Mouse (Mus musculus) sigmoid colon, adult 10 weeks (tissue): Measurements from ENCODE around the gene Slc46a1. TPM values are rescaled to one million over a fixed set of nuclear protein-coding genes. Genes with fewer than 3 reads are reported as not detected.

ENCODE experiments used
- polyA plus RNA-seq: library from polyadenylated mRNA; stranded (reverse); fragments of 350-450 nt; fragmentation: Illumina TruSeq; extraction: RNeasy Lipid Tissue Mini Kit (QIAGEN cat#74804); gene quantifications from one replicate; pipeline ENCODE4 v1.2.3, GENCODE M21; 2014; ENCODE audit warnings: low read depth, low replicate concordance

The Slc46a1 gene
- polyA plus RNA-seq: 2.1 TPM

DNA sequence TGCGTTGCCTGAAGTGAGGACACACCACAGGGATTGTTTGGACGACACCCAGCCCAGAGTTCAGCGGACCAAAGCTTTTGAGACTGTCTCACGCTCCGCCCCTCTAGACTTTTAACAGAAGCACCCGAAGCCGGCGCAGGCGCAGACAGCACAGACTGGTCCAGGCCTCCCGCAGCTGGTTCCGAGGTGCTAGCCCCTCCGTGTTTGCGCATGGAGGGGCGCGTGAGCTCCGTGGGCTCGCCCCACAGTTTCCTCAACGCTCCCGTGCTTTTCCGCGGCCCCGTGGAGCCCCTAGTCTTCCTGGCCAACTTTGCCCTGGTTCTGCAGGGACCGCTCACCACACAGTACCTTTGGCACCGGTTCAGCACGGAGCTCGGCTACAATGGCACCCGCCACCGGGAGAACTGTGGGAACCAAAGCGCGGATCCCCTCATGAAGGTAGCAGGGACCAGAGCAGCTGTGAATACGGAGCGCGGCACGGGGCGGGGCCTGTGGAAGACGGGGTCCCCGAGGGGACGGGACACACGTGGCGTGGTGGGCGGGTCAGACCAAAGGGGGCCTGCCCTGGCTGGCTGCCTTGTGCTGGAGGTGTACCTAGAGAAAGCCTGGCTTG is at the start of gene Slc46a1:
Gene Slc46a1, plus strand, starts transcription at position 130 of the 613 bp plus-strand sequence.

DNA sequence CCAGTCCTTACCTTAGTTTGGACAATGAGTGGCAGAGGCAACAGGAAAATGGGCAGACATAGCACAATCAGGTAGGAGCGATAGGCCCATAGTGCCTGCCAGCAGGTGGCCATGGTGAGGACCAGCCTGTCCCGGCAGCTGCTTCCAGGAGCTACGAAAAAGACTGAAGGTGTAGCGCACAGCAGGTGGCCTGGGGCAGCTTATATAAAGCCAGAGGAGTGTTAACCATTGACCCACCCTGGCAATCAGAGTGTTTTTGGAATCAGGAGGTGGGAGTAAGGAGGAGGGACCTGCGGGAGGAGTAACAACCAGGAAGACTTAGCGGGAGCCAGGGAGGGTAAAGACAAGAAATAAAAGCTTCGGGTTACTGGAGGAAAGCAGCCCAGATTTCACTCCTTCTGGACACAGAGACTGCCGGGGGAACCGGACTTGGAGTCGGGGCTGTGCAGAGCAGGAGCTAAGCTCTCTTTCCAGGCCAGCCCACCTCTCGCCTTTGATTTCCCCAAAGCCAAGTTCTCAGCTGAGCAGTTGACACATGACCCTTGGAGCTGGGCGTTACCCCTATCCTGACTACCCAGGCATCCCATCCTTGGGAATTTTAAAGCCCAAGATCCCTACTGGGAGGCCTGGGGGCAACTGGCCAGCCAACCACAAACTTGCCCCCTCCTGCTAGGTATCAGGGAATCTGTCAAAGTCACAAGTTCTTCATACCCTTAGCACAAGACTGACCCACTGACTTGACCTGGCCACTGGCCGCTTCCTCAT is 43.3 kb upstream of the Slc46a1 start, which contains the start of gene Slc13a2:
Gene Slc13a2, minus strand, starts transcription at position 163 of the 765 bp plus-strand sequence.

DNA sequence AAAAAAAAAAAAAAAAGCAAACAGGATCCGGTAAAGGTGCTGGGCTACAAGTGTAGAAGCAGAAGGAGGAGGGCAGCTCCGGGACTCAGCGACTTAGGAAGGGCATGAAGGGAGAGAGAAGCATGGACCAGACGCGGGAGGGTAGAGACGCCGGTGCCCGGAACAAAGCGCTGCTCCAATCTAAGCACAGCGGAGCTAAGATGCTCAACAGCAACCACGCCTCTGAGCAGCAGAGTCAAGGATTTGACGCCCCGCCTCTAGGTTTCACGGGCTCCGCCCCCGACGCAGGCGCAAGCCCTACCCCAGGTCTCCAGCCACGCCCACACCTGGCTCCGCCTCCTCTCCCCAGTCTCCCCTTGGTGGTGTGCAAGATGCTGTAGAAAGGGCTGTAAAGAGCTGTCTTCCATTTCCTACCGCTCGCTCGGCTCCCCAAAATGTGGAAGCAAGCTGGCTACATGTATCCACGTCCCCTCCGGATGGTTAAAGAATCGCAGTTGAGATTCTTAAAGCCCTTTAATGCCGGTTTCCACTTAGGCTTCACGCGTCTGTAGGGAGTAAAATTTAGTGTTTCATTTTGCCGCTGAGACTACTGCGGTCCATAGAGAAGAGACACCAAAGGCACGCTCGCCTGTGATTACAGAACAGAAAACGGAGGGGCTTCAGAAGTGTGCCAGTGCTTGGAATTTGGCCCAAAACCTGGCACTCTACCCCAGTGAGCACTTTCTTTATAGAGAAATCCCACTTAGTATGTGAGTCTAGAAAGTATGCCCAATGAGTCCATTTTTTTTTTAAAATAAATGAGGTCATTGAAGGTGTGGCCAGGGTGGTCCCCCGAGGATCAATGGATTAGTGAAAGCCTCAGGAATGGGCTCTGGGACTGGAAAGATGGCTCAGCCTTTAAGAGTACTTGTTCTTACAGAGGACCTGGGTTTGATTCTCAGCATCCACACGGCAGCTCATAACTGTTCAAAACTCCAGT is 32.3 kb downstream of the Slc46a1 start, which contains the start of gene Sarm1:
Gene Sarm1, minus strand, starts transcription at position 211 of the 979 bp plus-strand sequence.

DNA sequence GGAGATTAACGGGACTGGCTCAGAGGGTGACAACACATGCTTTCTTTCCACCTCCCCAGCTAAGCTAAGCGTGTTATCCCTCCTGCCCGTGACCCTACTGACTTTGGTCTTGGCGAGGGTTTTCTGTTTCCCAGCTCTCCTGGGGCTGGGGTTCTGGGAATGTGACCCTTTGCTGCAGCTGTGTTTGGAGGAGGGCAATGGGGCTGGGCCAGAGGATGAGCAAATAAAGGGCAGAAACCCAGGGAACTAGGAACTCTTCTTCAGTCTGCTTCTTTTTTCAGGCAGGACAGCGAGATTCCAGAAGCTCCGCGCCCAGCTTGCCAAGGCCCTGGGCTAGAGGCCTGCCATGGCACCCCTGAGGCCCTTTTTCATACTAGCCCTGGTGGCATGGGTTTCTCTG is 33.5 kb downstream of the Slc46a1 start, which contains the start of gene Vtn:
Gene Vtn, plus strand, starts transcription at position 88 of the 400 bp plus-strand sequence.

DNA sequence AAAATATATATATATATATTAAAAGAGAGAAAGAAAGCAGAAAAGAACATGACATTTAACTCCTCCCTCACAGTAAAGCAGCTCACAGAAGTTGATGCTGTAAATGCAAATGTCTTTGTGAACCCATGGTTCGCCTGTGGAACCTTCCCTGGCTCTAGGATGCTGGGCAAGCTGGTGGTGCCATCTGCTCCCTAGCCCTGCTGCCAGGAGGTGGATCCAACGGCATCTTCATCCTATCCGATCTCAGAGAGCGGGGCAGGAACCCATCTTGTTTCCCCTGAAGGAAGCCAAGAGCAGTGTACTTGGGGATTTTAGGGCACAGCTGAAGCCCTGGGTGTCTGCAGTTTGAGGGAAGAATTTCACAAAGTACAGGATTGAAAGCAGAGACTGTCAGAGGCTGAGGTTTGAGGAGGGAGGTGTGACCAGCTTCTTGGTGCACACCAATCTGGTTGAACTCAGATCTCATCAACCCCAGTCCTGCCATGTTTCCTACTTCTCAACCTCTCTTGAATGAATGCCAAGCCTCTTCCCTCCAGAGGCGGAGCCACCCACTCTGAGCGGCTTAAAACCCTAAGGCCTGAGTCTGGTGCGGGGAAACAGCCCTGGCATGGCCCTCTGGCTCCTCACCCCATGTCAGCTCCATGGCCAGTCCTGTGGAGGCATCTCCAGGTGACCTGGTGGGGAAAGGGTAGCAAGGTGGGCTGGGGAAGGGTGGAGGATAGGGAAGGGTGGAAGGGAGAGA is 37.6 kb downstream of the Slc46a1 start, which contains the start of gene Sebox:
Gene Sebox, plus strand, starts transcription at position 539 of the 742 bp plus-strand sequence.

DNA sequence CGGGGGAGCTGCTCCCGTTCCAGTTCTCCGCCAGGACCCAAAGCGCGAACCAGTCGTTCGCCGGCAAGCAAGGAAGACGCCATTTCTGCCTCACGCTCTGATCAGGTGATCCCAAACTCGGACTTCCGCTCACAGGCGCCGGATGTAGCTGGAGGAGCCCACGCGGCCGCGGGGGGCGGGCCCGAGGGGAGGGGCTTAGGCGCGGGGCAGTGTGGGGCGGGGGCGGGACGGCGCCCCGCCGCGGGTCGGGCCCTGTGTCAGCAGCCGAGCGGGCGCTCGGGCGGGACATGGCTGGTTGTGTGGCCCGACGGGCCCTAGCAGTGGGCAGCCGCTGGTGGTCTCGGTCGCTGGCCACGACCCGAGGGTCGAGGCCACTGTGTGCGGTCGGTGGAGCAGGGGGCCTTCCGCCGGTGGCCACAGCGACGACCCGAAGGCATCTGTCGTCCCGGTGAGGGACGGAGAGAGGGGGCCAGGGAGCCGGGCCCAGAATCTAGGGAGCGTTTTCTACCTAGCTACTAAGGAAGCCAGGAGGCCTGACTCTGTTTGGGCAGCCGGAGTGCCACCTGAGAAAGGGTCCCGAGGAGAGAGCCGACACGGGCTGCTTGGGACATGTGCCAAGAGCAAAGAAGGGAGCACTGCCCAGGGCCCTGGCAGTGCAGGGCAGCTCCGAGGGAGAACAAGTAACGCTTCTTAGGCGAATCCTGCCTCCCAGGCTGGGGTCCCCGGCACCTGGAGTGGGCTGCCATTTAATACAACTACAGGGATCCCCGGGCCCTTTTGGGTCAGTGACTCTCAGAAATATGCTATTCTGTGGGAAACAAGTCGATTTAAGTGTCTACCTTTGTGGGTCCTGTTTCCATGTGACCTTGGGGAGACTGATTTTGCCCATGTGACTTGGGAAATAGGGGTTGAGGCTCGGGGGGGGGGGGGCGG is 46.8 kb downstream of the Slc46a1 start, which contains the start of the genes Tmem199 and Poldip2:
Gene Tmem199, minus strand, starts transcription at position 148 of the 933 bp plus-strand sequence.
Gene Poldip2, plus strand, starts transcription at position 169 of the 933 bp plus-strand sequence.

Other genes starting within 250 kb of the Slc46a1 start
- 31.9 TPM for gene Sdf2, start 220.0 kb upstream of the Slc46a1 start, polyA plus RNA-seq
- gene Supt6, start 219.7 kb upstream of the Slc46a1 start, polyA plus RNA-seq: 14.0 TPM
- 71.0 TPM for gene 2610507B11Rik, start 203.9 kb upstream of the Slc46a1 start, polyA plus RNA-seq
- gene BC030499, start 174.9 kb upstream of the Slc46a1 start, polyA plus RNA-seq: 2.0 TPM
- 3.8 TPM for gene Spag5, start 164.2 kb upstream of the Slc46a1 start, polyA plus RNA-seq
- gene Aldoc, start 142.7 kb upstream of the Slc46a1 start, polyA plus RNA-seq: 9.2 TPM
- 4.0 TPM for gene Pigs, start 137.3 kb upstream of the Slc46a1 start, polyA plus RNA-seq
- 5.4 TPM for gene Unc119, start 122.2 kb upstream of the Slc46a1 start, polyA plus RNA-seq
- 0.16 TPM for gene Foxn1, start 79.1 kb upstream of the Slc46a1 start, polyA plus RNA-seq
- 17.2 TPM for gene Slc13a2, start 43.5 kb upstream of the Slc46a1 start, polyA plus RNA-seq
- gene Sarm1, start 32.1 kb downstream of the Slc46a1 start, polyA plus RNA-seq: not detected
- not detected for gene Vtn, start 33.4 kb downstream of the Slc46a1 start, polyA plus RNA-seq
- gene Sebox, start 37.8 kb downstream of the Slc46a1 start, polyA plus RNA-seq: not detected
- gene Tmem199, start 46.5 kb downstream of the Slc46a1 start, polyA plus RNA-seq: 18.7 TPM
- gene Poldip2, start 46.5 kb downstream of the Slc46a1 start, polyA plus RNA-seq: 14.1 TPM
- gene Tnfaip1, start 70.6 kb downstream of the Slc46a1 start, polyA plus RNA-seq: 41.1 TPM
- 45.6 TPM for gene Ift20, start 70.7 kb downstream of the Slc46a1 start, polyA plus RNA-seq
- gene Tmem97, start 85.1 kb downstream of the Slc46a1 start, polyA plus RNA-seq: 33.0 TPM
- gene Nlk, start 231.7 kb downstream of the Slc46a1 start, polyA plus RNA-seq: 39.5 TPM